Mouse (Mus musculus): ENCODE data around the gene Gm10053. TPM values are rescaled to one million over a fixed set of nuclear protein-coding genes. Genes with fewer than 3 reads are reported as not detected.

The Gm10053 gene
- polyA plus RNA-seq, 1 experiment from 2014 or later, result 355 TPM

DNA sequence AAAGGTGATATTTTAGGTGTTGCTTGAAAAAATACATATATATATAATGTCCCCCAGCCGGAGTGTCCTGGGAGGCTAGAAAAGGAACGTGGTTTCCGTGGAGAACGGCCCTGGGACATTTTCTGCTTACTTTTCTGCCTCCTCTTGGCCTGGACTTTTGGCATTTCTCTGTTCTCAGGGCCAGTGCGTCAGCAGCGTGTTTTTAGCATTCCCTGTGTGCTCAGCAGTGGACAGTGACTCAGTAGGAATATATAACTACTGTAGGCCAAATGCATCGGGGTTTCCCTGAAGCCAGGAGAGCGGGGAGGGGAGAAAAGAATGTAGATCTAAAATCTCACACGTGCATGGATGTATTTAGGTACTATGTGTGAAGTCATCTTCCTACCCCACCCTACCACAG lies 10.1 kb upstream of the Gm10053 start:
- Histone ChIP-seq H3K27ac (ENCODE audit: low read length) (no peak overlapping the region), H3K4me3 (ENCODE audit: low read length) (no peak overlapping the region), H3K9me3 (ENCODE audit: control insufficient read depth, low read length) (0 out of 2 replicates have a peak, but pooled peaks cover 3% of the 10 kb centered on the region), H3K4me1 (ENCODE audit: control insufficient read depth, insufficient read depth, low read length) (peaks cover 3% of the 10 kb centered on the region), H3K4me2 (ENCODE audit: low read depth, low read length) (no peak overlapping the region), H3K36me3 (ENCODE audit: control insufficient read depth, insufficient read depth, low read length) (no peaks in the 10 kb centered on the region), H3K9ac (ENCODE audit: low read depth, low read length) (no peak overlapping the region), H3K27me3 (replicated peaks; ENCODE audit: control insufficient read depth, insufficient read depth, low read length) (peaks cover 2% of the 10 kb centered on the region; the same call in 1 of the 2 replicates)
- WGBS, result 88% methylated on average over 9 of the region's 9 CpGs
- ATAC-seq, result no peak

DNA sequence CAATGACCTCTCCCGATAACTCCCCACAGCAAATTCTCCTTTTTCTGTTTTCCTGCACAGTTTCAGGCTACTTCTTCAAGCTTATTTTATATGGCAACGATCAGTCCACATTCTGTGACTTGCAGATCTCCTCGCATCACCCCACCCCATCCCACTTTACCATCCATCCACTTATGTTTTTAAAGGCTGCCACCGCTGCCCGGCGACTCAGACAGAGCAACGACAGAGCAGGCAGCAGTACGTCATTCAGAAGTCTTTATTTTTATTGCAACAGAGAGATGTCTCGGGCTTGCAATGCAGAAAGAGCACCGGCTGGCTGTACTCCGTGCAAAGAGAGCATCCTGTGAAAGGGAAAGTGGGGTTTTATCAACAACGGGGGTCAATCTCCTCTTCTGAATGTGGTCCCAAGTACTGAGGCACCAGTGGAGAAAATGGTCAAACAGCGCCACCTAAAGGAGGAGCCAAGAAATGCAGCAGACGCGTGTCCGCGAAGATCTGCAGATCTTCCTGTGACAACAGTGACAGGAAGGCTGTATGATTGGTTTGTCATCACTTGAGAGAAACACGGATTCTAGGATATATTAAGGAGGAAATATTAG lies 4.3 kb upstream of the Gm10053 start:
- peaks cover 3% of the 10 kb centered on the region for H3K4me1 ChIP-seq (ENCODE audit: control insufficient read depth, insufficient read depth, low read length)
- peak; percentile 80 for ATAC-seq
- 0 out of 2 replicates have a peak, but pooled peaks cover 3% of the 10 kb centered on the region for H3K9me3 ChIP-seq (ENCODE audit: control insufficient read depth, low read length)
- no peaks in the 10 kb centered on the region for H3K36me3 ChIP-seq (ENCODE audit: control insufficient read depth, insufficient read depth, low read length)
- H3K27me3 ChIP-seq (replicated peaks; ENCODE audit: control insufficient read depth, insufficient read depth, low read length), result 0 out of 2 replicates have a peak, but pooled peaks cover 3% of the 10 kb centered on the region
- WGBS, result 13% methylated on average over 18 of the region's 18 CpGs
- no peak overlapping the region for H3K27ac ChIP-seq (ENCODE audit: low read length)
- H3K4me2 ChIP-seq (ENCODE audit: low read depth, low read length), result peak overlapping the region; percentile 51
- peak overlapping the region; percentile 40 for H3K4me3 ChIP-seq (ENCODE audit: low read length)
- H3K9ac ChIP-seq (ENCODE audit: low read depth, low read length), result peak overlapping the region; percentile 44

DNA sequence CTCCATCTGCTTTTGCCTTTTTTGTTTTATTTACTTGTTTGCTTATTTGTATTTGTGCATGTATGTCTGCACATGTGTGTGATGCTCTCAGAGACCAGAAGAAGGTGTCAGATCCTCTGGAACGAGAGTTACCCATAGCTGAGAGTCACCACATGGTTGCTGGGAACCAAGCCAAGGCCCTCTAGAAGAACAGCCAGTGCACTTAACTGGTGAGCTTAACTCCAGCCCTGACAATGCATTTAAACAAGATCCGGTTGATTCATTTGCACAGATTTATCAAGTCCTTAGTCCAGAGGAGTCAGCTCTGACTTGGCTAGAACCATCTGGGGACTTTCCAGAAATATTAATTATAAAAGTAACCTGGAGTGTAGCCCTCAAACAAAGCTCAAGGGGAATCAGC lies 1.6 kb upstream of the Gm10053 start:
- no peak overlapping the region for H3K4me3 ChIP-seq (ENCODE audit: low read length)
- no peak overlapping the region for H3K9ac ChIP-seq (ENCODE audit: low read depth, low read length)
- WGBS, result 48% methylated on average over 2 of the region's 2 CpGs
- H3K4me2 ChIP-seq (ENCODE audit: low read depth, low read length), result no peak overlapping the region
- peaks cover 3% of the 10 kb centered on the region for H3K4me1 ChIP-seq (ENCODE audit: control insufficient read depth, insufficient read depth, low read length)
- H3K27me3 ChIP-seq (replicated peaks; ENCODE audit: control insufficient read depth, insufficient read depth, low read length), result peaks cover 3% of the 10 kb centered on the region; the same call in 1 of the 2 replicates
- H3K36me3 ChIP-seq (ENCODE audit: control insufficient read depth, insufficient read depth, low read length), result no peaks in the 10 kb centered on the region
- H3K9me3 ChIP-seq (ENCODE audit: control insufficient read depth, low read length), result no peaks in the 10 kb centered on the region
- peak; percentile 29 for ATAC-seq
- no peak overlapping the region for H3K27ac ChIP-seq (ENCODE audit: low read length)

DNA sequence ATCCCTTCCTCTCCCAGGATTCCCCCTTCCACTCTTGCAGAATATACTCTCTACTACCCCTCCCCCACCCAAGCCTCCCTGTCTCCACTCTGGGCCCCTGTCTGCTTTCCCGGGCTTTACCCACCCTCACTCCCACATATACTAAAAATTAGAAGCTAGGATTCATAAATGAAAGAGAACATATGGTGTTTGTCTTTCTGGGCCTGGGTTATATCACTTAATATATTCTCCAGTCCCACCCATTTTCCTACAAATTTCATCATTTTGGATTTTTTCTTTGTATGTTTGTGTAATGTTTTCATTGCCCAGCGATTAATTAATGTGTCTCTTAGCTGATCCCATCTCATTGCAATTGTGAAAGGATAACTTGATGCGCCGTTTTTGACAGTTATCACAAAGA lies 5.8 kb downstream of the Gm10053 start:
- WGBS, result 50% methylated on average over 4 of the region's 4 CpGs
- no peaks in the 10 kb centered on the region for H3K36me3 ChIP-seq (ENCODE audit: control insufficient read depth, insufficient read depth, low read length)
- no peak for ATAC-seq

DNA sequence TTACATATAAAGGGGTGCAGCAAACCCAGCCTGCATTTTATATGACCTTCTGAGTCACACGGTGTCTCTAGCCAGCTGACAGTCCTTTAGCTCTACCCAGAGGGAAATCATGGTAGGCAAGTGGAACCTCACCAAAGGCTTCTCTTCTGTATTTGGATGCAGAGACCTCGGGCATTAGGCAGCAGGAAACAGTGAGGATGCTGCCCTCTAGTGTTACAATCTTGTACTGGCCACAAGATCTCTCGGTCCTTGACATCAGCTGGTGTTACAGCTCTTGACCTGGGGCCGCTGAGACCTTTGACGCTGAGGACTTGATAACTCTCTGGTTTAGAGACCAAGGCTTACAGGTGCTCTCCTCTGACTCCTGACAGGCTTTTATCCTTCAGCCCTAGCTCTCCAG lies 10.0 kb downstream of the Gm10053 start:
- Histone ChIP-seq H3K9ac (ENCODE audit: low read depth, low read length) (no peak overlapping the region), H3K4me2 (ENCODE audit: low read depth, low read length) (no peak overlapping the region), H3K27me3 (replicated peaks; ENCODE audit: control insufficient read depth, insufficient read depth, low read length) (0 out of 2 replicates have a peak, but pooled peaks cover 3% of the 10 kb centered on the region), H3K27ac (ENCODE audit: low read length) (no peak overlapping the region), H3K9me3 (ENCODE audit: control insufficient read depth, low read length) (no peaks in the 10 kb centered on the region), H3K36me3 (ENCODE audit: control insufficient read depth, insufficient read depth, low read length) (no peaks in the 10 kb centered on the region), H3K4me1 (ENCODE audit: control insufficient read depth, insufficient read depth, low read length) (no peaks in the 10 kb centered on the region), H3K4me3 (ENCODE audit: low read length) (no peak overlapping the region)
- no peak for ATAC-seq
- WGBS, result 8% methylated on average over 5 of the region's 5 CpGs

More for the DNA sequence above, 5.8 kb downstream of the Gm10053 start:
- Histone ChIP-seq H3K27me3 (replicated peaks; ENCODE audit: control insufficient read depth, insufficient read depth, low read length) (no peaks in the 10 kb centered on the region; the same call in 1 of the 2 replicates), H3K4me2 (ENCODE audit: low read depth, low read length) (no peak overlapping the region), H3K4me3 (ENCODE audit: low read length) (no peak overlapping the region), H3K27ac (ENCODE audit: low read length) (no peak overlapping the region), H3K9me3 (ENCODE audit: control insufficient read depth, low read length) (no peaks in the 10 kb centered on the region), H3K4me1 (ENCODE audit: control insufficient read depth, insufficient read depth, low read length) (no peaks in the 10 kb centered on the region), H3K9ac (ENCODE audit: low read depth, low read length) (no peak overlapping the region)

DNA sequence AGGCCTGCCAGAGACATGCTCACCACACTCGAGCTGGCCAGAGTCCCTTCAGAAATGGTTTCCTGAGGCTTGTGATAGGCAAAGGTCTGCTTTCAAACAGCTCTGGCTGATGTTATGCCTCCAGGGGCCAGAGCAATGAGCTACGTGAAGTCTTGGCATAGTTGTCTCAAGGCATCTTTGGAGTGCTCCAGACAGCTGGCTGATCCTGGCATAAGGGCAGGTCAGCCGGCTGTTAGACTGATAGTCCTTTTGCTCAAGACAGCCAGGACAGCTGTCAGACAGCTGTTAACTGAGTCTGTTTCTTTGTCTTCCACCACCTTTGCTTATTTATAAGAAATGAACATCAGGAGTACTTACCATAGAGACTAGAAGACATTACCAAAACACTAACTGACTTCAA lies 11.4 kb downstream of the Gm10053 start:
- Histone ChIP-seq H3K4me2 (ENCODE audit: low read depth, low read length) (no peak overlapping the region), H3K4me1 (ENCODE audit: control insufficient read depth, insufficient read depth, low read length) (no peaks in the 10 kb centered on the region), H3K4me3 (ENCODE audit: low read length) (no peak overlapping the region), H3K9me3 (ENCODE audit: control insufficient read depth, low read length) (no peaks in the 10 kb centered on the region), H3K27ac (ENCODE audit: low read length) (no peak overlapping the region), H3K27me3 (replicated peaks; ENCODE audit: control insufficient read depth, insufficient read depth, low read length) (0 out of 2 replicates have a peak, but pooled peaks cover 3% of the 10 kb centered on the region), H3K9ac (ENCODE audit: low read depth, low read length) (no peak overlapping the region), H3K36me3 (ENCODE audit: control insufficient read depth, insufficient read depth, low read length) (no peaks in the 10 kb centered on the region)
- 65% methylated on average over 3 of the region's 3 CpGs for WGBS
- ATAC-seq, result no peak

DNA sequence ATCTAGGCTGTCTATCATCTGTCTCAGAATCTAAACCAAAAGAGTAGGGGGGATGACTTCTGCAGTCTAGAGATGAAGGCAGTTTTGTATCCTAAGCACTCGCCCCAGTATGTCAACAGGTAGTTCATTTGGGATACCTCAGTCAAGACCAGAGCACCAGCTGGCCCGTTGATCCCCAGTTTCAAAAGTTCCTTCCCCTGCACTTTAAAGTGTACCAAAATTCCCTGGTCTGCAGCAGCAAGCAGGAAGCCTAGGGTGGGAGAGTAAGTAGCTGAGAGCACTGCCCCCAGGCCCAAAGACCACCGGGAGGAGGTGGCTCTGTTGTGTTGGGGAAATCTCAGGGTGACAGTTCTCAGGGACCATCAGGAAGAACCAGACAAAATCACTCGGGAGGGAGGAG lies 21.1 kb downstream of the Gm10053 start:
- H3K4me2 ChIP-seq (ENCODE audit: low read depth, low read length), result no peak overlapping the region
- no peak overlapping the region for H3K4me3 ChIP-seq (ENCODE audit: low read length)
- peaks cover 20% of the 10 kb centered on the region for H3K4me1 ChIP-seq (ENCODE audit: control insufficient read depth, insufficient read depth, low read length)
- H3K9ac ChIP-seq (ENCODE audit: low read depth, low read length), result no peak overlapping the region
- ATAC-seq, result no peak
- H3K27me3 ChIP-seq (replicated peaks; ENCODE audit: control insufficient read depth, insufficient read depth, low read length), result peaks cover 56% of the 10 kb centered on the region
- 19% methylated on average over 4 of the region's 4 CpGs for WGBS
- no peaks in the 10 kb centered on the region for H3K9me3 ChIP-seq (ENCODE audit: control insufficient read depth, low read length)
- H3K36me3 ChIP-seq (ENCODE audit: control insufficient read depth, insufficient read depth, low read length), result no peaks in the 10 kb centered on the region
- no peak overlapping the region for H3K27ac ChIP-seq (ENCODE audit: low read length)

DNA sequence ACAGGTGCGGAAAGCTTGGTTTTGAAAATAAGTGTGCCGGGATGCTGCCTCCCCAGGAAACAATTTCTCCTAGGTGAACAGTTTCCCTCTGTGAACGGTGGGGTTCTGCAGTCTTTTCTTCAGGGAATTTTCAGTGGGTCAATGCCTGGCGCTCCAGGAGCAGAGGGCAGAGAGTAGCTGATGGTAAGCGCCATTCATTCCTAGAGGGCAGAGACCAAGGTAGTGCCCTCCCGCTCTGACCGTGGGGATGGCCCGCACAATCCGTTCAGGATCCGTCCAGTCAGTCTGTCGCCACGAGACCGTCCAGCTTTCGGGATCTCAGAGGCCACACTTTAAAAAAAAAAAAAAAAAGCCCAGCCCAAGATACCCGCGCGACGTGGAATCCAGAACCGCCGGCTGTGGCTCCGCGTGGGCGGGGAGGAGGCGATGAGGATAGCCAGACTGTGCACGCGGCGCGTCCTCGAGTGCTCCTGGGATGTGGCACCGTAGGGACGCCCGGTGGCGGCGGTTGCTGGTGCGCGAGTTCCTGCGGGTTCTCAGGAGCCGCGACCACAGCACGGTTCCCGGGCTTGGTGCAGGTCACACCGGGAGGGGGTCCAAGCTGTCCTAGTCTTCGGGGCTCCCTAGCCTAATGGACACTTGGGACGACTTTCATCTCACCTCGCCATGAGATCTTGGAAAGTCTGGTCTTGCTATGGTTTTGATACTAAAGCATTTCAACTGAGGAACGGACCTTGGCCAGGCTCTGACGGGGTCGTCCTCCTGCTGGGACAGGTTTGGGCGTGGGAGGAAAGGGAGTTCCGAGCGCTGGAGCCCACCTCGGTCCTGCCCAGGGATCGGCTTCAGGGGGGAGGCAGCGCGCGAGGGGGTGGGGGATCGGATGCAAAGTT lies 21.8 kb downstream of the Gm10053 start:
- Histone ChIP-seq H3K27ac (ENCODE audit: low read length) (no peak overlapping the region), H3K4me1 (ENCODE audit: control insufficient read depth, insufficient read depth, low read length) (peaks cover 20% of the 10 kb centered on the region), H3K36me3 (ENCODE audit: control insufficient read depth, insufficient read depth, low read length) (no peaks in the 10 kb centered on the region), H3K9ac (ENCODE audit: low read depth, low read length) (no peak overlapping the region), H3K4me2 (ENCODE audit: low read depth, low read length) (0 out of 2 replicates have a peak overlapping the region, but pooled peaks have one; percentile 19), H3K4me3 (ENCODE audit: low read length) (peak overlapping the region; percentile 18; the same call in 1 of the 2 replicates), H3K9me3 (ENCODE audit: control insufficient read depth, low read length) (no peaks in the 10 kb centered on the region), H3K27me3 (replicated peaks; ENCODE audit: control insufficient read depth, insufficient read depth, low read length) (peaks cover 59% of the 10 kb centered on the region)
- ATAC-seq, result no peak
- WGBS, result 1% methylated on average over 57 of the region's 57 CpGs

DNA sequence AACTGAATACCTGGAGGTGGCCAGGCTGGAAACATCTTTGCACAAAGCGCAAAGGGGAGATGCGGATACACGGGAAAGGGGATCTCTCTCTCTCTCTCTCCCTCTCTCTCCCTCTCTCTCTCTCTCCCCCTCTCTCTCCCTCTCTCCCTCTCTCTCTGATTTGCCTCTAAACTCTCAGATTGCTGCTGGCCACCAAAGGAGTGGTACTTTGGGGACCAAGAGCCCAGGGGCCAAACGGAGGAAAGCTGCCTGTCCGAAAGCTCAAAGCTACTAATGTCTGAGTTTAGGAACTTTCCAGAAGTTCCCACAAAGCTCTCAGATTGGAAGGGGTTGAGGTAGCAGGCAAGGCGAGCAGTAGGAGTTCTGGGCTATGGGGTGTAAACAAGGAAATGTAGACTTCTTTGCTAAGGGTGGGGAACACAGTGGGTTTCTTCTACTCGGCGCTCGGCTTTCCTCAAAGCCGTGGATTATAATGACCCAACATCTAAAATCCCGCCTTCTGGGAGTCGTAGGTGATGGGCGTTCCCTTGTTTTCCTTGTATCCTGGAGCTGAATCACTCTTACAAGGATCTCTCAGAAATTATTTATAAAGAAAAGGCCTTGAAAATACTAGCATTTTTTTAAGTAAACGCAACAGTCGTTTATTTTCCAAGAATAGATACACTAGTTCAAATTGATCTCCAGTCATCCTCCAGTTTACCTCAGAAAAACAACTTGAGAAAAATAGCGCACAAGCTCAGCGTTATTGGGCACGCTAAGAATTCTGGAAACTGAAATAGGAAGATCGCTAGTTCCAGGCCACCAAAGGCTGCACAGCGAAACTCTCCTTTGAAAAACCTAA lies 22.6 kb downstream of the Gm10053 start:
- Histone ChIP-seq H3K27ac (ENCODE audit: low read length) (no peak overlapping the region), H3K36me3 (ENCODE audit: control insufficient read depth, insufficient read depth, low read length) (no peaks in the 10 kb centered on the region), H3K4me2 (ENCODE audit: low read depth, low read length) (no peak overlapping the region), H3K9ac (ENCODE audit: low read depth, low read length) (no peak overlapping the region), H3K9me3 (ENCODE audit: control insufficient read depth, low read length) (no peaks in the 10 kb centered on the region), H3K27me3 (replicated peaks; ENCODE audit: control insufficient read depth, insufficient read depth, low read length) (peaks cover 63% of the 10 kb centered on the region), H3K4me1 (ENCODE audit: control insufficient read depth, insufficient read depth, low read length) (peaks cover 20% of the 10 kb centered on the region), H3K4me3 (ENCODE audit: low read length) (no peak overlapping the region)
- no peak for ATAC-seq
- WGBS, result 2% methylated on average over 20 of the region's 20 CpGs

Measured in intestine, embryonic 16.5 days (tissue).